Mouse (Mus musculus): Measurements from ENCODE around the gene Sel1l3. TPM values are rescaled to one million over a fixed set of nuclear protein-coding genes. Genes with fewer than 3 reads are reported as not detected.

Gene Sel1l3
- total and polyA plus RNA-seq, 3 experiments = 0.28 to 0.76 (median 0.34) TPM

DNA sequence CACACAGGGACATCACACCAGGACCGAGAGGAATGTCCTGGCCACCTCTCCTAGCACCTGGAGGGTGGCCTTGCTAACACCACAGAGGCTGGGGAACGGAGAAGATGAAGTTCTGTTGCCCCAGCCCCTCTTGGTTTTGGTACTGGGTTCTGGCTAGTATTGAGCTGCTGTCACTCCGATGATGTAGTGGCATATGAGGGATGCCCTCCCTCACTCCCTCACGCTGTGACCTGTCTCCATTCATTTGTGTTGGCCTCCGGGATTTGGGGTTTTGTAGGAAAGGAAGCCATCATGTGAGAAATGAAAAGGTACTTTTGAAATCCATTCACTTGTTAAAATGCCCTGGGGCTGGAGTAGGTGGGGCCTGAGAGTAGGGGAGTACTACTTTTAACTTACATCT, 33.8 kb downstream of the Sel1l3 start:
- no peak for DNase-seq (ENCODE audit: extremely low read depth)
- no peaks in the 10 kb centered on the region for H3K79me2 ChIP-seq (replicated peaks; ENCODE audit: control insufficient read depth, extremely low read depth, insufficient read depth, poor library complexity, severe bottlenecking)
- H3K27me3 ChIP-seq (replicated peaks) = no peaks in the 10 kb centered on the region
- dilution Hi-C loops (cut with MboI; ENCODE audit: extremely low pct_ligation_motif_present, extremely low pct_unique_long_range_greater_than_20kb, low sequenced_read_pairs) = no loop called here
- H3K4me1 ChIP-seq (ENCODE audit: control insufficient read depth in 1 of 2, insufficient read depth in 2 of 2) = peaks cover 2 to 19% of the 10 kb centered on the region in 2 experiments; a peak in 2 of 4 replicates
- no peaks in the 10 kb centered on the region for H3K9me3 ChIP-seq (replicated peaks; ENCODE audit: low read length)
- no peak overlapping the region for H3K4me3 ChIP-seq (replicated peaks in 1 of 3; ENCODE audit: low read depth in 2 of 3, low read length in 2 of 3, poor library complexity in 1 of 3)
- H3K4me2 ChIP-seq (ENCODE audit: insufficient read depth, low read depth, poor library complexity, severe bottlenecking) = no peak overlapping the region
- TF ChIP-seq PAX5 (IDR thresholded peaks at IDR 0.05; ENCODE audit: low read length) (no peak), USF1 (IDR thresholded peaks at IDR 0.05; ENCODE audit: low read depth, low read length) (no peak), UBTF (IDR thresholded peaks at IDR 0.05; ENCODE audit: low read depth, low read length) (no peak), MYC (IDR thresholded peaks at IDR 0.05; ENCODE audit: low read depth, low read length) (no peak), ELF1 (IDR thresholded peaks at IDR 0.05; ENCODE audit: low read depth, low read length) (no peak), NRF1 (IDR thresholded peaks at IDR 0.05; ENCODE audit: low read depth, low read length) (no peak), BHLHE40 (IDR thresholded peaks at IDR 0.05; ENCODE audit: low read depth, low read length) (no peak), TCF12 (IDR thresholded peaks at IDR 0.05; ENCODE audit: low read depth, low read length) (no peak), MXI1 (IDR thresholded peaks at IDR 0.05; ENCODE audit: low read depth, low read length) (no peak), MEF2A (IDR thresholded peaks at IDR 0.05; ENCODE audit: borderline replicate concordance, low read depth, low read length) (no peak), MAZ (IDR thresholded peaks at IDR 0.05; ENCODE audit: low read depth, low read length) (no peak), RAD21 (IDR thresholded peaks at IDR 0.05; ENCODE audit: low read depth, low read length) (no peak), MAFK (IDR thresholded peaks at IDR 0.05; ENCODE audit: insufficient replicate concordance, low read length) (no peak)
- H3K27ac ChIP-seq (ENCODE audit: insufficient read depth, low read depth) = no peak overlapping the region
- no peak overlapping the region for H3K9ac ChIP-seq (ENCODE audit: insufficient read depth, low read depth)
- in situ Hi-C loops (cut with MboI; ENCODE audit: low pct_ligation_motif_present, low pct_unique_long_range_greater_than_20kb, low sequenced_read_pairs) = no loop called here
- H3K36me3 ChIP-seq (replicated peaks in 1 of 2; ENCODE audit: control insufficient read depth in 1 of 2, insufficient read depth in 1 of 2, low read length in 1 of 2) = no peaks in the 10 kb centered on the region

DNA sequence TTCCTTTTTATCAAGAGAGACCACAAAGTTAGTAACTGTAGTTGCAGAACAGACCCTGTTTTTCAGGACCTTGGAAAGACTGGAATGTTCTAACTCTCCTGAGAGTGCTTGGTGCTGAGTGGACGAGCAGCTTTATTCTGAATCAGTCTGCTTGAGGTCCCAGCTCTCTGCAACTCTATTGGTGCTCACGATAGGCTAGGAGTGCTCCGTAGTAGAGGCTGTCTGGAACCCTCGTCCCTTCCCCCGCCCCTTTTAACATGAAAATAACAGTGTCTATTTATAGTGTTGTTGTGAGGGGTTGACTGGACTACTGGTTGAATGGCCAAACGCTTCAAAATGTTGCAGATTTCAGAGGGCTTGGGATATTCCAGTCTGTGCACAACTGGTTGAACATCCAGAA, 37.0 kb downstream of the Sel1l3 start:
- Histone ChIP-seq H3K27ac (ENCODE audit: insufficient read depth, low read depth) (no peak overlapping the region; the same call in 1 of the 2 replicates), H3K9me3 (replicated peaks; ENCODE audit: low read length) (no peaks in the 10 kb centered on the region), H3K27me3 (replicated peaks) (no peaks in the 10 kb centered on the region), H3K79me2 (replicated peaks; ENCODE audit: control insufficient read depth, extremely low read depth, insufficient read depth, poor library complexity, severe bottlenecking) (no peaks in the 10 kb centered on the region), H3K4me2 (ENCODE audit: insufficient read depth, low read depth, poor library complexity, severe bottlenecking) (no peak overlapping the region), H3K36me3 (replicated peaks in 1 of 2; ENCODE audit: control insufficient read depth in 1 of 2, insufficient read depth in 1 of 2, low read length in 1 of 2) (no peaks in the 10 kb centered on the region), H3K4me3 (replicated peaks in 1 of 3; ENCODE audit: low read depth in 2 of 3, low read length in 2 of 3, poor library complexity in 1 of 3) (no peak overlapping the region), H3K9ac (ENCODE audit: insufficient read depth, low read depth) (no peak overlapping the region), H3K4me1 (ENCODE audit: control insufficient read depth in 1 of 2, insufficient read depth in 2 of 2) (peaks cover 2 to 19% of the 10 kb centered on the region in 2 experiments; a peak in 2 of 4 replicates)
- in situ Hi-C loops (cut with MboI; ENCODE audit: low pct_ligation_motif_present, low pct_unique_long_range_greater_than_20kb, low sequenced_read_pairs) (no loop called here), dilution Hi-C loops (cut with MboI; ENCODE audit: extremely low pct_ligation_motif_present, extremely low pct_unique_long_range_greater_than_20kb, low sequenced_read_pairs) (no loop called here)
- TF ChIP-seq USF1 (IDR thresholded peaks at IDR 0.05; ENCODE audit: low read depth, low read length) = no peak
- TF ChIP-seq HCFC1 (IDR thresholded peaks at IDR 0.05; ENCODE audit: low read depth, low read length) = no peak
- TF ChIP-seq ZNF384 (IDR thresholded peaks at IDR 0.05; ENCODE audit: low read depth, low read length) = no peak
- TF ChIP-seq MAX (IDR thresholded peaks at IDR 0.05; ENCODE audit: low read length) = no peak
- TF ChIP-seq KAT2A (IDR thresholded peaks at IDR 0.05; ENCODE audit: insufficient replicate concordance, low read length) = no peak
- no peak for TF ChIP-seq ELF1 (IDR thresholded peaks at IDR 0.05; ENCODE audit: low read depth, low read length)
- no peak for TF ChIP-seq MAZ (IDR thresholded peaks at IDR 0.05; ENCODE audit: low read depth, low read length)
- TF ChIP-seq ZKSCAN1 (IDR thresholded peaks at IDR 0.05; ENCODE audit: borderline replicate concordance, low read depth, low read length) = no peak
- no peak for TF ChIP-seq PAX5 (IDR thresholded peaks at IDR 0.05; ENCODE audit: low read length)
- no peak for TF ChIP-seq ZMIZ1 (IDR thresholded peaks at IDR 0.05; ENCODE audit: low read depth, low read length)
- no peak for TF ChIP-seq CHD2 (IDR thresholded peaks at IDR 0.05; ENCODE audit: low read length)
- no peak for TF ChIP-seq ZC3H11A (IDR thresholded peaks at IDR 0.05; ENCODE audit: low read depth, low read length)
- no peak for TF ChIP-seq MXI1 (IDR thresholded peaks at IDR 0.05; ENCODE audit: low read depth, low read length)
- no peak for TF ChIP-seq NRF1 (IDR thresholded peaks at IDR 0.05; ENCODE audit: low read depth, low read length)
- no peak for TF ChIP-seq E2F4 (IDR thresholded peaks at IDR 0.05; ENCODE audit: insufficient replicate concordance, low read depth, low read length)
- TF ChIP-seq RAD21 (IDR thresholded peaks at IDR 0.05; ENCODE audit: low read depth, low read length) = no peak
- no peak for TF ChIP-seq UBTF (IDR thresholded peaks at IDR 0.05; ENCODE audit: low read depth, low read length)
- no peak for DNase-seq (ENCODE audit: extremely low read depth)

Data from CH12.LX (cell line).